Mouse (Mus musculus): ENCODE results near the gene Mipep.

Mipep gene

DNA sequence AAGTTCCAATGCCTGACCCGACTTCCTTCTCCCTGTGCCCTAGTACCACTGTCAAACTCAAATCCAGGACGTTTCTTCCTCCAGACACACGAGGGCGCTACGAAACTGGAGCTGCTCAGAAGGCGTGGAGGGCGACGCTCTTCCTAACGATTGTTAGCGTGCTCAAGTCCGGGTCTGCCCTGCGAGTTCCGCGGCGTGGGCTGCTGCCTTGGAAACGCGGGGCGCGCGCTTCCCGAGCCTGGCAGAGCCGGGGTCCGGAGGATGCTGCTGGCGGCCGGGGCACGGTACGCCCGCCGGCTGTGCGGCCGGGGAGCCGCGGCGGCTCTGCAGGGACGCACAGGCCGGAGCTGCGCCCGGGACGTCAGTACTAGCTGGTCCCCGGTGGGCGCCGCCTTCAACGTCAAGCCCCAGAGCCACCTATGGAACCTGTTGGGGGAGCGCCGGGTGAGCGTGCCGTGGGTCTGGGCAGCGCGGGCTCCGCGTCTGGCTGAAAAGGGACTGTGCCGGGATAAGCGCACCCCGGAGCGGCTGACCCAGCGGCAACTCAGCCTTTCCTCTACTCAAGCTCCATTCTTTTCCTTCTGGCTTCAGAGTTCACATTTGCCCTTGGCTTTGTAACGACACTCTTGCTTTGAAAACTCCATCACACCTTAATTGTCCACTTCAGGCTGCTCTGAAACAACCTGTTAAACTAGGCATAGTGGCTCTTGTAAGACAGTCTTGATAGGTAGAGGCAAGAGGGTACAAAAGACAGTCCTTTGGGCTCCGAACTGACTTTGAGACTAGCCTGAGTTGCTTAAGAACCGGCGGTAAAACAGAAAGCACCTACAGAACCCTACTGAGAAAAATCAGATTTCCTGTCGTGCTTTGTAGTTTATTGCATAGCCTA lies at the start of gene Mipep:
Gene Mipep (plus strand): TSS at position 147 of the 889 bp plus-strand sequence.
- DNase-seq (ENCODE audit: low read depth): peak; percentile 93

DNA sequence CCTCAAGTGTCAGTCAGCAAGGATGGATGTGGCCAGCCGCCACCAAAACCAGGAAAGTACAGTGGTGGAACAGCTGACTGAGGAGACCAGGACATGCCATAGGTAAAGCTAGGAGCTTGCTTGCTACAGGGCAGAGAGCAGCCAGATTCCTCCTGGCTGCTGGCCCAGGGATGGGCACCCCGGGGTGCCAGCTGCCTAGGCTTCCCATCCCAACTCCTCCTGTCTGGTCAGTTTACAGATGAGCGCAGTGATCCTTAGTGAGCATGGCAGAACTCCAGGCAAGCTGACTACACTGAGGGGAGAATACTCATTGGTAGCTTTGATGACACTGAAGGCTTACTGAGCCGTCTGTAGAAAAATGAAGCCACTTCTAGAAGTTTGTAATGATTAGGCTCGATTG lies 49.2 kb upstream of the Mipep start:
- no peak for DNase-seq (ENCODE audit: low read depth)

DNA sequence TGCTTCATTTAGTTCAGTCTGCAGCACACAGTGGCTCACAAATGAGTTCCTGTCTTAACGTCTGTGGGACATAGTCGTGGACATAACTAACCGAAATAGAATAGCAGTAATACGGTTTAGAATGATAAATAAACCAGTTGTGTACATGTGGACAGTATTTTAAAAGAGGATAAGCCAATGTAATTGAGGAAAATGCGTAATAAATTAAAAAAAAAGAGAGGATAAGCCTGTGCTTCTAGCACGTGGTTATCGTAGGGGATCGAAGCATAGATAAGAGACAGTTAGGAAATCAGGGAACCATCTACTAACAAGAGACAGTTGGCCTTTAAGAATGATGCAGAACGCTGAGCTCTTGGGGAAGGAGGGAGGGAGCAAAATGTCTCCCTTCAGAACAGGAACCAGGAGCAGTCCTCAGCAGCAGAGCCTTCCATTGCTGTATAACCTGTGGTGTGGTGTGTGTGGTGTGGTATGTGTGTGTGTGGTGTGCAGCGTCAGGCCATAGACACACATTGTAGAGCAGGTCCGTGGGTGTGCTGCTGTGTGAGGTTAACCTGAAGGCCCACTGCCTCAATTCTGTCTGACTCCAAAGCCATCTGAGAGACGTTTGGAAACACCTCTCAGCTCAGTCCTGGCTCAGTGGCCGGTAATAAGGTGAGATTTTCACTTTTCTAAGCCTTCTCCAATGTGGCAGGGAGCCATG lies 48.4 kb upstream of the Mipep start:
- peak; percentile 56 for DNase-seq (ENCODE audit: low read depth)

DNA sequence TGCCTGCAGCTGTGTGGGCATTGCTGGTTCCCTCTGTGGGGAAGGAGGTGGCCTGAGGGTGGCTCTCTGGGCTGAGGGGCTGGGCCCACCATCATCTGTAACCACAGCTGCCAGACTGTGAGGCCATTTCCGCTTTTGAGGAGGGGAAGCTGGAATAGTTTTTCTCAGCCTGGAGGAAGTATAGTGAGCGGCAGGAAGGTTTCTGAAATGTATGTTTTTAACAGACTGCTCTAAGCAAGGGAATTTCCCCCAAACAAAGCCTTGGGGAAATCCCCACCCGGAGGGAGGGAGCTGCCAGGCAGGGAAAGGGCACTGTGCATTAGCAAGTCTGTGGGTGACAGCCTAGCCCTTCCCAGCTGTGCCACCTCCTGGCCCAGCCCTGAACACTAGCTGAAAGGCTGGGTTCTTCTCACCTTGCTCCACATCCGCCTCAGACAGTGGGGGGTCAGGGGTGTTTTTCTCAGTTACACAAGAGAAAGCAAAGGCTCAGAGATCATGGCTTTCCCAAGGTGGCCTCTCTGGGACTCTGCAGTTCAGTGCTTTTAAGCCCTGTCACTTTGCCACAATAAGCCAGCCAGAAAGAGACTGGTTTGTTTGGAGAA lies 47.7 kb upstream of the Mipep start:
- peak; percentile 87 for DNase-seq (ENCODE audit: low read depth)

DNA sequence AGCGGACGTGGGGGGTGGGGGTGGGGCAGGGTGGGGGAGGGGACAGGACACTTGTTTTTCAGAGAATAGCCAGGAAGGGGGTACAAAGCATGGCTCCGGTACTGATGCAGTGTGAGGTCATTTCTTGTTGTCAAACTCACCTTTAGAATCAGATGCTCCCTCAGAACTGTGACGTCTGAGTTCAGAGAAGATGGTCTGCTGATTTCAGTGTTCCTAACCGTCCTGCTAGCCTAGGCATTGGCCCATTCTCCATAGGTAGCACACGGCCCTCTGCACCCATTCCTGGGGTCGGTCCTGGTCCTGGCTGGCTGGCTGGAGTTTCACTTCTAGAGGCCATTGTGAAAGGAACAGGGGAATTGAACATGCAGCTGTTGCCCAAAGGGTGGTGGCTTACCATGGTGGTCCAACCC lies 47.2 kb upstream of the Mipep start:
- DNase-seq (ENCODE audit: low read depth): no peak

DNA sequence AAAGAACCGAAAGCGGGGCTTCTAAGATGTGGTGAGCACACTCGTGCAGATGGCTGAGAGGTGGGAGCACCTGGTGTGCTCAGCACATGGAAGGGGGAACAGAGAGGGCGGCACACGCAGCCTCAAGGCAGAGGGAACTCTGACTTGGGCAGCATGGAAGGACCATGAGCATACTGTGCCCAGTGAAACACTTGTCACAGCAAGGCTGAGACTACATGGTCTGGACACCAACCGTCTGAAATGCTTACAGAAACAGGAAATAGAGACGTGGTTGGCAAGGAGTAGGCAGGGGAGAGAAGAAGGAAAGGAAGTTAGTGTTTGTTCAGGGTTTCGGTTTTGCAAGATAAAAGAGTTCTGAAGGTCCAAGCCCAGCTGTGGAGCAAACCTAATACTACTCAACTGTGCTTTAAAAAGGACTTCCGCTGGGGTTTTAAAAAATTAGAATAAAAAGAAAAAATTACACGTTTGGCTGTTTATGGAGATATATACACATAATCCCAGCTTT lies 45.9 kb upstream of the Mipep start:
- DNase-seq (ENCODE audit: low read depth): peak; percentile 92

DNA sequence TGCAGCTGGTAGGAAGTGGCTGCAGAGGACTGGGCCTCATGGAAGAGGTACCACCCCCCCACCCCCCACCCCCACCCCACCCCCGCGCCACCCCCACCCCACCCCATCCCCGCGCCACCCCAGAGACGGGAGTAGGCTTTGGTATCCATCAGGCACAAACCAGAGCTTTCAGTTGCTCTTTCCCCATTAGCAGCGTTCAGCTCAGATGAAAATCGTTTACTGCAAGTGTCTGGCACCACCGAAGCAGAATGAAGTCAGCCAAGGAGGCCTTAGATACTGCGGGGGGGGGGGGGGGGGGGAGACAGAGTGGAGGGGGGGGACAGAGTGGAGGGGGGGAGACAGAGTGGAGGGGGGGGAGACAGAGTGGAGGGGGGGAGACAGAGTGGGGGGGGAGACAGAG lies 45.2 kb upstream of the Mipep start:
- no peak for DNase-seq (ENCODE audit: low read depth)

DNA sequence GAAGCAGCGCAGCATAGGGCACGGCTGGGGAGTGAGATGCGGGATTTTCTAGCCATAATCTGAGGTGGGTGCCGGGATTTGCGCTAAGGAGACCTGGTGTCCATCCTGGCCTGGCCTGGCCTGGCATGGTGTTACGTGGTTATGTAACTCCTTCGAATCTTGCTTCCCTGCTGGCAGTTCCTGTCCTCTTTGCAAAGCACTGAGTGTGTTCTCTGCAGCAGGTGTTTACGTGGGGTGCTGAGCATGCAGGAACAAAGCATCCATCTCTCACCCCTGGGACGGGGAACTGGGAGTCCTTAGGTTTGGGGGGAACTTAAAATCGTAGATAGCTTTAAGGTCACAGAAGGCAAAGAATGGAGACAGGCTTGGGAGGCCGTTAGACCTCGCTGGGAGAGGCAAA lies 44.8 kb upstream of the Mipep start:
- DNase-seq (ENCODE audit: low read depth): no peak

DNA sequence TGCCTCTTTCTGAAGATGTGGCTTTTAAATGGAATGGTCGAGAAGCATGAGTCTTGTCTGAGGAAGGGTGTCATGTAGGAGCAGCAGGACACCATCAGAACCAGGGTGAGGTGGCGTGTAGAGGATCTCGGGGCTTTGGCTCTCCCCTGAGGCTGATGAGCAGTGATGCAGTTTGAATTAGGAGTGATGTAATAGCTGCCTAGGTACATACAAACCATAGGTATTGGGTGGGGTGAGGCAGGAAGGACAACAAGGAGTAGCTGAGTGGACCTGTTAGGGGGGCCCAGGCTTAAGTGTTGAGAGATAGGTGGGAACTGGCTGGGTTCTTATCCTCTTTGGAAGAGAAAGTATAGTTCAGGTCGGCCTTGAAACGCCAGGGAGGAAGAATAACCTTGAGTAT lies 43.9 kb upstream of the Mipep start:
- no peak for DNase-seq (ENCODE audit: low read depth)

DNA sequence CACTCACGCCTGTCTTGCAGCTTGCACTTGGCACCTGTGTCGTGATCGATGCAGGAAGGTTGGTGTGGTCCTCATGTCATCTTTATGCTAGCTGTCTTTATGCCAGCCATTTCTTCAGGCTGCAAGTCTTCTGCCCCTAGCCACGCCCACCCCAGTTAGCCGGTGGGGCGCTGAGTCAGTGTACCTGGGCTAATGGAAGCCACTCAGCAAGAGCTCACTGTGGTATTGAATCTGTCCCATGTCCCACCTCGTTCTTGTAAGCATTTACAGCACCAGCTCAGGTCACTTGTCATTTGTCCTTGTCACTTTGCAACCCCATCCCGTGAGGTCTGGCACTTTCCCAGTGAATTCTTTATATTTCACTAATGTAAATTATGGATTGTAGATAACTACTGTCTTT lies 43.3 kb upstream of the Mipep start:
- no peak for DNase-seq (ENCODE audit: low read depth)

DNA sequence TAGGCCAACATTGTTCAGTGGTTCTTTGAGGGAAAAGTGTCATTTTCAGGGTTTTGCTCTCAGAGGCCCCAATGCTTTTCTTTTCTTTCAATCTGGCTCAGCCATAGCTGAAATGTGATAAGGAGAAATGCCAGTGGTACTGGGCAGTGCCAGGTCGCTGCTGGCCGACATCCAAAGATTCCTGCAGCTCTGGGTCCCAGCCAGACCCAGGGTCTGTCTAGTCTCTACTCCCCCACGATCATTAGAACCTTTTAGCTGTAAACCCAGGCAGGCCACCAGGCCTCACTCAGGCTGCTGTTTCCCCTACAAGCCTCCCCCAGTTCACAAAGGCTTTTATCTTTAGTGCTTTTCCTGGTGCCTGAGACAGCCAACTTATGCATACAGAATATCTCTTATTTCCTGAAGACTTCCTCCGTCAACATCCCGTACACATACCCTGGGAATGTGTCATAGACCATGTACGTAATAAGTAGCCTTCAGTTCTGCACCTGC lies 42.8 kb upstream of the Mipep start:
- peak; percentile 46 for DNase-seq (ENCODE audit: low read depth)

DNA sequence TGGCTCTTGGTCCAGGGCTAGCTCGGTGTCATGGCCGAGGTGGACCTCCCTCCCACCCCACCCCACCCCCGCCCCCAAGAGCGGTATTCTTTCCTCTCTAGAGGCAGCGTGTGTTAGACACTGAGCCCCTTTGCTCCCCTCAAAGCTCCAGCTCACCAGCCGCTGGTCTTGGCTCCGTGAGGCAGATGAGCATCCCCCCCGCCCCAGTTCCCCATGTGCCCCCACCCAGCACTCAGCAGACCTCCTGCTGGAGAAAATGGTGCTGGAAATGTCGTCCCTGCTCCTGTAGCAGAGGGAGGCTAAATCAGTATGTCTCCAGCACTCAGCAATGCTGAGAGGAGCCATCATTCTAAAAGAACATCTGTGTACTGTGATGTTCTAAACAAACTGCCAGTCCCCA lies 40.7 kb upstream of the Mipep start:
- no peak for DNase-seq (ENCODE audit: low read depth)

DNA sequence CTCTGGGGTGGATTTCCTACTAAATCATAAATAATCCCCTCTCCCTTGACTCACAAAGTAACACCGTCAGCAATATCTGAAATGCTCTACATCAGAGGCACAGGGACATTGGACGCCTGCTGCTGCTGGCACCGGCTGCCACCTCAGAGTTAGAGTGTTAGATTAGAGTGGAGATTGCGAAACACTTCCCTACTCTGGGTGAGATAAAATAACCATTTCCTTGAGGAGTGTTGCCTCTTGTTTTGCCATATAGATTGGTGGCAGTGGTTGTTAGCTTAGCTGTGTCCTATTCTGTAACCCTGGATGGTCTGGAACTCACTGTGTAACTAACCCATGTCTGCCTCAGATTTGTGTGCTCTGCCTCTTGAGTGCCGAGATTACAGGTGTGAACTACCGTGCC lies 39.2 kb upstream of the Mipep start:
- peak; percentile 88 for DNase-seq (ENCODE audit: low read depth)

DNA sequence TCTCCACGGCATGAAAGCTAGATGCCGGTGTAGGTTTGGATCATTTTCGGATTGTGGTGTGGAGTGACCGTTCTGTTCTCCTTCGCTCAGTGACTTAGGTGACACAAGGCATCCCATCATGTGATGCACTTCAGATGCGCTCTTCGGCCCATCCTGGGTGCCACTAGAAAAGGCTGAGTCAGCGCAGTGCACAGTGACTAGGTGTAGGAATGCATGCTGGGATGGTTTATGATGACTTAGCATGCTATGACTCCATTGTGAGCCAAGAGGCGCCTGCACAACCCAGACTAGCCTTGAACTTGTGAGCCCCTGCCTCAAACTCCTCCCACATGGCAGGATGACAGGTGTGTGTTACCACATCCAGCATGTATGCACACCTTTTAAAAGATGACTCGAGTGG lies 38.2 kb upstream of the Mipep start:
- DNase-seq (ENCODE audit: low read depth): no peak

DNA sequence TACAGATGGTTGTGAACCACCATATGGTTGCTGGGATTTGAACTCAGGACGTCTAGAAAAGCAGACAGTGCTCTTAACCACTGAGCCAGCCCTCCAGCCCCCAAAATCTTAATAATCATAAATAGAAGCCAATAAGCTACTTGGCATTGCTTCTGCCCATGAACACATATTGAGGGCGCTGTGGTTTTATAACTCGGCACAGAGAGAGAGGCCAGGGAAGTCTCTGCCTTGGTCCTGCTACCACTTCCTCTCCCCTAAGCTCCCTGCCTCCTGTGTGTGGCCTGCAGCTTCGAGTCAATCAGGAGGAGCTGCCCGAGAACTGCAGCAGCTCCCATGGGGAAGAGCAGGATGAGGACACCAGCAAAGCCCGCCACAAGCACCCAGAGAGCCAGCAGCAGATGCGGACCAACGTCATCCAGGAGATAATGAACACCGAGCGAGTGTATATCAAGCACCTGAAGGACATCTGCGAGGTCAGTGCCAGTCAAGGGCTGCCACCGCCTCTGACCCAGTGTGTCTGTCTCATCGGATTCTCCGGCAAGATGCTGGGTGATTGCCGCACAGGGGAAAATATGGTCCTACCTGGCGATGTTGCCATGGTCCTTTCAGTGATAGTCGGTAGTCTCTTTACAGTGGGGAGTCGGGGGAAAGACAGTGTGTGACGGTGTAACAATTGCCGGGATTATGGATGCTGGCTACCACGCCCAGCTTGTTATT lies 37.1 kb upstream of the Mipep start:
- DNase-seq (ENCODE audit: low read depth): peak; percentile 74

DNA sequence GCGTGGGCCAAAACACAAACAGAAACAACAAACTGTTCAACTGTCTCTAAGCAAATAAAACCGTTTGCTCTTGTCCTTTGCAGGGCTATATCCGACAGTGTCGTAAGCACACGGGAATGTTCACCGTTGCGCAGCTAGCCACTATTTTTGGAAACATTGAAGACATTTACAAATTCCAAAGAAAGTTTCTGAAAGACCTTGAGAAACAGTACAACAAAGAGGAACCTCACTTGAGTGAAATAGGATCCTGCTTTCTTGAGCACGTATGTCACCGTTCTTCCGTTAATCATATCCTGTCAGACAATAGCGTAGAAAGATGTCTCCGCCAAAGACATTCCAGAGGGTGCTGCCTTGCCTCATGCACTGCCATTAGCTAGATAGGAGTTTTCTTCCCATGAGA lies 34.5 kb upstream of the Mipep start:
- DNase-seq (ENCODE audit: low read depth): peak; percentile 66

DNA sequence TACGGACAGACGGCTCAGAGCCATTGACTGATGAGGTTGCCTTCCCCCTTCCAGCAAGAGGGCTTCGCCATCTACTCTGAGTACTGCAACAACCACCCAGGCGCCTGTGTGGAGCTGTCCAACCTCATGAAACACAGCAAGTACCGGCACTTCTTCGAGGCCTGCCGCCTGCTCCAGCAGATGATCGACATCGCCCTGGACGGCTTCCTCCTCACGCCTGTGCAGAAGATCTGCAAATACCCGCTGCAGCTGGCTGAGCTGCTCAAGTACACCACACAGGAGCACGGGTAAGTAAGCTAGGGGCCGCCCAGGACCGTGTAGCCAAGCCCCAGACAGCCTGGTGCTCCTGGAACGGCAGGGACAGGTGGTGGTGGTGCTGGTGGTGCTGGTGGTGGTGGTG lies 32.8 kb upstream of the Mipep start:
- no peak for DNase-seq (ENCODE audit: low read depth)

DNA sequence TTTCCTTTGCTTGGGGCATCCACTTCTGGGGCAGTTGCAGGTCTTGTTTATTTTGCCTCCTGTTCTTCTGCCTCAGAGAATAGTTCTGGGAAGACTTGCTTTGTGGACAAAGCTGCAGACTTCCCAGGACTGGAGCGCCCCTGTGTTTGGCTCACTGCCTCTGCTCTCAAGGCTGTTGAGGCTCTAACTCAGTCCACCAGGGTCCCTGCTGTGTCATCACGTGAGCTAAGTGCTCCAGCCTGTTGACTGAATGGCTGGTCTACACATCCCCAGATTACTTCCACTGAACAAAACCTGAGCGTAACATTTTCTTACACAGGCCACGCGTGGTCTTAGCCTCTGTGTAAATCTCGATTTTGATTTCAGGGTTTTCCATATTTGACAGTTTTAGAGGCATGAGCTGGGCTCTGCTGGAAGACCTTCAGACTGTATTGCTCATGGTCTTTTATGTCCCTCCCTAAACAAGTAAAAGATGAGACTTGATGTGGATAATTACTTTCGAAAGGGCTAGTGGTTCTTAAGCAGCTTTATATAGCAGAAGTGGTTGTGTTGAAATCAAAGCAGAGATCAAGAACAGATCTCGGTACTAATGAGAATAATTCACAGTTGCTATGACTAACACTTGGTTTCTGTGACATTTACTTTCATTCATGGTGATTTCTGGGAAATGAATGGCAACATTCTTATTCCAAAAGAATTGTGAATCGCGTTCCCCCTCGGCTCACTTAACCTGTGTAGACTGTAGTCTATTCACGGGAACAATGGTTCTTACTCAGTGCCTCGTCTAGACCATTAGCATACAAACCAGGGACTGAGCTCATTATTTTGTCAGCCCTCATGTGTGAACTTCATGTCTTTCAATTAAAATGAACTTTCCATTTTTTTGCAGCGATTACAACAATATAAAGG lies 31.2 kb upstream of the Mipep start:
- peak; percentile 27 for DNase-seq (ENCODE audit: low read depth)

DNA sequence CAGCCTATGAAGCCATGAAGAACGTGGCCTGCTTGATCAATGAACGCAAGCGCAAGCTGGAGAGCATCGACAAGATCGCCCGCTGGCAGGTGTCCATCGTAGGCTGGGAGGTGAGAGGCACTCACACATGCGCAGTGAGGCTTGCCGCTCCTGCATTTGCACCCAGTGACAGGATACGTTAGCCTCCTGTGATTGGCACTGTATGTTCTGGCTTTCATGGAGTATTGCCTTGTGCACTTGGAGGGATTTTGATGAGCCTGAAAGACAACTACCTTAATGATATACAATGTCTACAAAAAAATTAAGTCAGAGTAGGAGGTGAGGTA lies 30.6 kb upstream of the Mipep start:
- no peak for DNase-seq (ENCODE audit: low read depth)

DNA sequence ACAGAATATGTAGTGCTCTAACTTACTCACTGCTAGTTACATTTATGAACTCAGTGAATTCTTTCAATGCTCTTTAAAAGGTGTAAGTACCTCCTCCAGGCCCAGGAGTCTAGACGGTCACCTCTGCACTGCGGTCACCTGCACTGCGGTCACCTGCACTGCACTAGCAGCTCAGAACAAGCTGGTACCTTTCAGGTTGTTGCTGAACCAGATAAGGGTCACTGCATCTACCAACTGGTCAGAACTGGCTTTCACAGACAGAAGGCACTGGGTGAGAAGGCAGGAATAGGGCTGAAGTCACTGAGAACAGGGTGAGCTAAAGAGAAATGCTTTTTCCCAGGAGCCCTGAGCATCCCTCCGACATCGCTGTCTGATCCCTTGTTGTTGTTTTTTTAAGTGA lies 29.7 kb upstream of the Mipep start:
- no peak for DNase-seq (ENCODE audit: low read depth)

DNA sequence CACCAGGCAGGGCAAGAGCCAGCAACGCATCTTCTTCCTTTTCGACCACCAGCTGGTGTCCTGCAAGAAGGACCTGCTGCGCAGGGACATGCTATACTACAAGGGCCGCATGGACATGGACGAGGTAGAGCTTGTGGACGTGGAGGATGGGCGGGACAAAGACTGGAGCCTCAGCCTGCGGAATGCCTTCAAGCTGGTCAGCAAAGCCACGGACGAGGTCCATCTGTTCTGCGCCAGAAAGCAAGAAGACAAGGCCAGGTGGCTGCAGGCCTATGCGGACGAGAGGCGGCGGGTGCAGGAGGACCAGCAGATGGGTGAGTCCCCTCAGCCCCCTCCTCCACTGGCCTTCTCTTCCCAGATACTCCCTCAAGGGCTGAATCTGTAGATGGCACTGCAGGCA lies 28.1 kb upstream of the Mipep start:
- DNase-seq (ENCODE audit: low read depth): no peak

All from 416B (cell line).